Mouse (Mus musculus) heart, adult 8-10 months (tissue): ENCODE data around the gene Utp15. TPM values are rescaled to one million over a fixed set of nuclear protein-coding genes. Genes with fewer than 3 reads are reported as not detected.
A peak's percentile ranks its signal among the peaks of the same experiment; 100 is the strongest.

Source experiments
- DNase-seq: peaks from one replicate; pipeline ENCODE4 v3.0.0; 2022; ENCODE audit warnings: low spot score
- total RNA-seq, 4 experiments: library from RNA; stranded (reverse); gene quantifications; 2 replicates each; pipeline ENCODE4 v1.2.4; 2022

Gene Utp15
- total RNA-seq, 4 experiments from 2014 or later: 5.5 to 6.9 (median 5.9) TPM

DNA sequence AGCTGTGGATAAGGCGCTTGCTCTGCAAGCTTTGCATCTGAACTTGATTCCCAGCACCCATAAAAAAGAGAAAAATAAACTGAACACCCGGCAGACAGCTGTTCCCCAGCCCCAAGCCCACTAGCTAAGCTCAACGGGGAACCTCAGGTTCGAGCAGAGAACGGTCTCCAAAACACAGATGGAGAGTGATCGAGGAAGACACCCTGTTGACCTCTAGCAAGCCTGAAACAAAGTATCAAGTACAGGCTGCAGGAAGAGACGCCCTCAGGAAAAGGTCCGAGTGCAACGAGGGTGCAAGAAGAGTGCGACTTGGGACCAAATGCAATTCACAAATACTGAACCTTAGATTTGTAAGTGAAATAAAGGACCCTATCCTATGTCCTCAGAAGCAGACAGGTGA is 13.2 kb downstream of the Utp15 start:
- DNase-seq: no peak

DNA sequence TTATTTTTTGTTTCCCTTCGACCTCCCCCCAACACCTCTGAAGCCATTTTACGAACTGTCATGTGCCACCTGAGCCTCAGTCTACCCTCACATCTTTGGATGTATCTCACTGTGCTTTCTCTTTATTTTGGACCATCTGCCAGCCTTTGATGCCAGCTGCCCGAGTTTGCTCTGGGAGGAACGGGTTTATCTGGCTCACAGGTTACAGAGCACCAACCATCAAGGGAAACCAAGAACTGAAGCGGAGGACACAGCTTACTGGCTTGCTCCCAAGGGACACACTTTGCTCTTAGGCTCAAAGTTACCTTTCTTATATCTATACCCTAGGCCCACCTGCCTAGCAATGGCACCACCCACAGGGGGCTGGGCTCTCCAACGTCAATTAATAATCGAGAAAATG is 17.5 kb downstream of the Utp15 start:
- no peak for DNase-seq

DNA sequence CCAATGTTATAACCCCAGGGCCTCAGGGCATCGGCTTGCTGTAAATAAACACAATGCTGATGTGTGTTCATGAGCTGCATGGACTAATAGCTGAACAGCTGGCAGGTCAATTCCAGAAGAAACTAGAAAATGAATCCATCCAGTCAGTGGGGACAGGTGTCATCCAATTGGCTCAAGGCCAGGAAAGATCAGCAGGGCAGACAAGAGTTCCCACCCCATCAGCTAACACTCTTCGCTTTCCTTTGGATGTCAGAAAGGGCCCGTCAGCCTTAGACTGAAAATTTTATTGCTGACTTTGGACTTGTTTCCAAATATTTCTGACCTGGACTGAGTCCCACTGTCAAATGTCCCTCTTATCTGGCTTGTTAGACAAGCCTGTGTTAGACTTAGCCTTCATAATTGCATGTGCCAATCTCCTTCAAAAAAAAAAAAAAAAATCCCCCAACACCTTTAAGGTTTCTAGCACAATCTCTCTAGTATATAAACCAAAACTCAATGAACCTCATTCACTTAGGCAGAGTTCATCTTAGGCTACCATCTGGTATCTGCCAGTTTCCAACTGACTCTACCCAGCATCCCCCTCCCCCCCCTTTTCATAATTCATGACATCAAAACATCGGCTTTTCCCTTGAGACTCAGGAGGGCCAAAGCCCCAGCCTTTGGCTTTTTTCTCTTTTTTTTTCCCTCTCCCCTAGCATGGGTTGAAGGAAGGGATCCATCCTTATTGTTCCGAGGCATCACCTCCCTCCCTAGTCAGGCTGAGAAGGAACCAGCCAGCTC is 18.1 kb downstream of the Utp15 start:
- no peak for DNase-seq

DNA sequence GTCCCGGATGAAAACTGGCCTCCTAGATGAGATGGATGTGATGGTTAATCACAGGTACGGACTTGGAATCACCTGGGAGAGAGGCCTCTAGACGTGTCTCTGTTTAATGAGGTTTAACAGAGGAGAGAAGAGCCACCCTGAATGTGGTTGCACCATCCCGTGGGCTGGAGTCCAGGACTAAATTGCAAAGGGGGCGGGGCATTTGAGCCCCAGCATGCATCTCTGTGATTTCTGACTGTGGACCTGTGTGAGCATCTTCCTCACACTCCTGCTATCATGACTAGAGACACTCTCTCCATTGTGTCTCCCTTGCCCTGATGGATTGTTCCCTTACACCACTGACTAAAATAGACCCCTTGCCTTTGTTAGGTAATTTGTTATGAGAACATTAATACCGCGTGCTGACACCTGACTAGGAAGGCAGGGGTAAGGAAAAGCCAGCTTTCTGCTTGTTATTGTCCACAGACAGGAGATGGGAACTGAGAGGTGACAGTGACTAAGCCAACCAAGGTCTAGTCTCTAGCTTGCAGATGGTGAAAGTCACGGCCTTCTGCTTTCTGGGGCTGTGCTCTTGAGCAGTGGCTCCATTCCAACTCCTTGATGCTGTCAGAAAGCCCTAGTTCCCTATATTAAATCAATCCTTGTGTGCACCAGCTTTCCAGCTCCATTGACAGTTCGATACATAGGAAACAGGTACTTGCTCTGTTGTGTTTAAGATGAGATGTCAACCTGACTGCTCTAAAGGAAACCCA is 21.1 kb downstream of the Utp15 start:
- DNase-seq: no peak

DNA sequence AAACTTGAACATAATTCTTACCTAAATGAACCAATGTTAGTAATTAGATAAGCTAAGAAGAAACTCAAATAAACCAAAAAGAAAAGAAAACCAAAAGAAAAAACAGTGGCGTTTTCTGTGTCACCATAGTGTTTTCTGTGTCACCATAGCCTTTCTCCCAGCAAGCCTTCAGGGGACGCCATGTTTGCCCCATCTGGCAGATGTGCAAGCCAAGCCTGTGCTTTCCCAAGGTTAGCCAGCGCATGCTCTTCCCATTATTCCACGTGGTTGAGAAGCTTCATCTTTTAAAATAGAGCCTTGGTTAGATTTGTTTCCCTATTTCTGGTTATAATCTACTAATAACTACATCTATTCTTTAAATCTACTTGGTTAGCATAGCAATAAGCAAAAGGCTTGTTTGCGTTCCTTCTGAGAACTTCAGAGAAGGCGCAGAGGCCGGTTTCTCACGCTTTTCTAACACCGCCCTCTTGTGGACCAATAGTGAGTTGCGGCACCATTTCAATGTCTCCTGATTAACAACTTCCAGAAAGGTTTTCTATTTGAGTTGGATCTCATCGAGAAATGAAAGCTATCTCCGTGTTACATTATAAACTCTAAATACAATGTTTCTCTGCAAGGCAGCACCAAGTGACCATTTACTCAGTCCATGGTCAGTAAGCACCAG is 22.7 kb downstream of the Utp15 start:
- DNase-seq: peak; percentile 72

DNA sequence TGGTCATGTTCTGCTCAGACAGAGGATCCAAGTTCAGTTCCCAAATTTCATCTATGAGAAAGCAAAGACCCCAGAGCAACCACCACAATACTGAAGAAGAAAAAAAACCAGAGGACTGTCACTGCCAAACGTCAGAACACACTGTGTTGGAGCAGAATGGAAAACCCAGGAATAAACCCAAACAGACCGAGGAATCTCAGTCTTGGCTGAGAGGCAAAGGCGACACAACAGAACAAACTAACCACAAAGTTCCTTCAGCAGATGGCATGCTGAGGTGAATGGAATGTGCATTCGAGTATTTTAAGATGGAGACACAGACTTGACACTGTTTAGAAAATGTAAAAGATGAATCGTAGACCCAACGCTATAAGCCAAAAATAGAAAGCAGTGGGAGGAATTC is 27.4 kb downstream of the Utp15 start:
- DNase-seq: no peak

DNA sequence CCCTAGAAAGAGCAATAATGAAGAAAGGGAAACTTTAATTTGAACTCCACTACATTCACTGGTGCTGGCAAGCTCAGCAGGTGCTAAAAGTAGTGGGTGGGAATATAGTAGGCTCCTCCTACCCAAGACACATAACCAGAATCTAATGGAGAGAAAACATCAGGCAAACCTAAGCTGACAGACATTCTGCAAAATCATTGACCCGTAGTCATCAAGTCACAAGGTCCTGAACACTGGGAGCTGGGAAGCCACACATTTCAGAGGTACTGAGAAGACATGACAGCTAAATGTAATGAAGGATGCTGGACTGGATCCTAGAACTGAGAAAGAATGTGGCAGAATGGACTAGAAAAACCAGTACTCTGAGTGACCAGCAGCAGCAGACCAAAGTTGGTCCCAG is 32.3 kb downstream of the Utp15 start:
- no peak for DNase-seq

DNA sequence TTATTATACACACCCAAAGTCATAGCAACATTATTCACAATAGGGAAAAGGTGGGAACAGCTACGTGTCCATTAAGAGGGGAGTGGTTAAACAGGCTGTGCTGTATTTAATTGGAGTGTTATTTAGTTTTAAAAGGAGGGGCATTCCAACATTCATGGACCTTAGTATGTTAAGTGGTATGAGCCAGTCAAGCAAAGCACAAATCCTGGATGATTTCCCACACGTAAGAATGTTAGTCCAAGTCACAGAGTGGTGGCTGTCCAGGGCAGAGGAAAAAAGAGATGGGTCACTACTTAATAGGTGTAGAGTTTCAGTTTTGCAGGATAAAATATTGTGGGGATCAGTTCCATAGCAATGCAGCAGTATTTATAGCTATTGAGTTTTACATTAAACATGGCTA is 36.6 kb downstream of the Utp15 start:
- no peak for DNase-seq

DNA sequence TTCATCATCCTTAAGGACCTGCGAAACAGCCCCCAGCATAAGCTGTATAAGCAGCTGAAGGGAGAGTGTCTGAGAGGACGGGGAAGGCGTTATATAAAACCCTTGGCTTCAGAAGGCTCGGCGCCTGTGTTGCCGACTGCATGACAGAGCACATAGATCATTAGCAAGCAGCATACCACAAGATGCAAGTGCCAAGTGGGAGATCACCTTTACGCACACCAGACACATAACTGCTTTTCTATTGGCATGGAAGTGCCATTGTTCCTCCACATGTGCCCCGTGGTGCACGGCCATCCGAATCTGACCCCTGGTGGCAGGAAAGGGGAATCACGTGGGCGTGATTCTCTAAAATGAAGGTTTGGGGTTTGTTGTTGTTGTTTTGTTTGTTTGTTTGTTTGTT is 40.0 kb downstream of the Utp15 start:
- DNase-seq: peak; percentile 11

DNA sequence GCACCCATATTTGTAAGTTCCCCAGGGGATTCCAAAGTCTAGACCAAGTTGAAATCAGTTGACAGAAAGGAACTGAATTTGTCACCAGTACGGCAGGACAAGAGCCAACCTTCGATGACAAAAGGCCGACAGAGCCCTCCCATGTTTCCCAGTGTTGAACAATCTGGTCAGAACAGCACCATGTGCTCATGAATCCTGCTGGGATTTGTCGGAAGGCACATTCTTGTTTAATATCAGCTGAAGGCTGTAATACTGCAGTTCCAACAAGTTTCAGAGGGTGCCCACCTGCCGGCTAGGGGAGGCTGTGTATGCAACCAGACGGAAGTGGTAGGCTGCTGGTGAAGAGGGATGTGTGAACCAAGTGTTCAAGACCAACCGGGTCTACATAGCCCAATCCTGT is 52.7 kb downstream of the Utp15 start:
- no peak for DNase-seq

DNA sequence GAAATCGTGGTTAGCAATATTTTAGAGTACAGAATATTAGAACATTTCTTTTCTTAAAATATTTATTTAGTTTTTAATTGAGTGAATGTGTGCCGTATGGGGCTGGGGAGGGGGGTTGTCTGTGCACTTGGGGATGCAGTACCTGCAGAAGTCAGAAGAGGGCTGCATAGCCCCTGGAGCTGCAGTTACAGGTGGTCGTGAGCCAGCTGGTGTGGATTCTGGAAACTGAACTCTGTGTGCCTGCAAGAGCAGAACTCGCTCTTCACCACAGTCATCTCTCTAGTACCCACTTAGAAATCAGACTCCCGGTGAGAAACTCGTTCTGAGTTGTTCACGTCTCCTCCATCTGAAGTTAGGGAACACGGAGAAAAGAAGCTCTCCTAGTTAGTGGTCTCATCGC is 54.0 kb downstream of the Utp15 start:
- DNase-seq: no peak

DNA sequence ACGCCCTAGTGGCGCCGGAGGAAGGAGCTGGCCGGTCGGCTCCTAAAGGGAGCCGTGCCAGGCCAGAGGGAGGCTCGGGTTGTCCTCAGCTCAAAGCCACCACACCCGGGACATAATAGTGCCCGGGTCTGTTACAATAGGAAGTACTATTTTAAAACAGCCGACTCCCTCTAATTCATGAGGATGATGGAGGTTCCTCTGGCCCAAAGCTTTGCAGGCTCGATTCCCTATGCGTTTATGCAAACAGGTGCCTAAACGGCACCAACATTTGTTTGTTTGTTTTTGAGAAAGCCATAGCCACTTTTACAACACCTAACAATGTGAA is 56.3 kb downstream of the Utp15 start:
- no peak for DNase-seq

DNA sequence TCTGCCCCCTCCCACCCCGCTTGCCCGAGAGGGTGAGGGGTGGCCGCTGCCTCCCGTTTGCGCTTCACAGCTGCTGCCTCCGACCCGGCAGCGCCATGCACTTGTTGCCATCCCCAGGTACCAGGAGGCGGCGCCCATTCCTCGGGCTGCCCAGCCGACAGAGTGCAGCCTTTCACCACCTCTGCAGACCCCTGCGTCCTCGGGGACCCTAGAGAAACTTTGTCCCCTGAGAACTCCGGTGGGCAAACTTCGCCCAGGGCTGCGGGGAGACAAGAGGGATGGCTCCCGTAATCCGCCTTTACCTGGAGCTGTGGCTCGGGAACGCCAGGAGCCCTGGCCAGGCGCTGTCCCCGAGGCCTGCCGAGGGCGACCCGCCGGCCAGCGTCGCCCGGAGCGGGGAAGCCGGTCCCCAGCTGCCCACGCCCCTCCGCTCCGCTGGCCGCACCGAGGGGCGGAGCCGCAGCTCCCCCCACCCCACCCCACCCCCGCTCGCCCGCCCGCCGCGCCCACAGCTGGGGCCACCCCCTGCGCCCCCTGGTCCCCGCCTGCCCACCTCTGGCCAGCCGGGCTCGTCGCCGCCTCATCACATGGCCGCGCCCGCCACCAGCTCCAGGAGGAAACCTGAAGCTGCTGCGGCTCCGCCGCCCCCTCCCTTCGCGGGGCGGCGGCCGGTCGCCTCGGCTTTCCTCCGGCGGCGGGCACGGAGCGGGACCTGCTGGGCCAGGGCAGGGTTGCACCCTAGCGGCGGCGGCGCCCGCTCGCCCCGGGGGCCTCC is 56.9 kb downstream of the Utp15 start, which contains the start of gene Arhgef28:
Gene Arhgef28 (minus strand): TSS at position 669 of the 775 bp plus-strand sequence.
- peak; percentile 43 for DNase-seq

DNA sequence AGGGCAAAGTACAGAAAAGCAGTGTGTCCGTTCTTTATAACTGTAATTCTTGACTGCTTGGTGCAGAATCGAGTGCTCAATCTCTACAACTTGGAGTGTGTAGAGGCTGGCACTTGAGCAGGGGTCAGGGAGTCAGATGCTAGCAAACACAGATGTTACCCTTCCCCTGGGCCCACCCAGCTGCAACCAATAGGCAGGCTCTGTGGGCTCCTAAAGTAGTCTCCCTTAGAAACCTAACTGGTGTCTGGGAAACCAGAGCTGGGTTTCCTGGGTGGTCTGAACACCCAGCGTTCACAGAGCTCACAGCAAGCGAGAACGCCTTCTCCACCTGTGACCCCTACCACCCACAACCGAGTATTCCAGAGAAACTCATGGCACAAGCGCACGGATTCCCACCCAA is 57.7 kb downstream of the Utp15 start:
- no peak for DNase-seq

DNA sequence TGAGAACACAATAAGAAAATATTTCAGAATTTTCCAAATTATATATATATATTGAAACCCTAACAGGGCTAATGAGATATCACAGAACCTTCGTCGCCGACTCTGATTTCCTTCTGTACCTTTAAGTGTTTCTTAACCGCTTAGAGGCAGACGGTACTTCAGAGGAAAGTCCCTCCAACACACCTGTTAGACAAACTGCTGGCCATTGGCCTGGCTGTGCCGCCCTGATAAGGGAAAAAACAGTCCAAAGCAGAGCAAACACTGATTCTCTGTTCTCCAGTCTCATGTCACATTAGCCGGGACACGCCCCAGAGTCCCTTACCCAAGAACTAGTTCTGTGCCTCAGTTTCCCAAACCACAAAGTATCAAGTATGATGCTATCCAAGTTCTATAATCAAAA is 58.5 kb downstream of the Utp15 start:
- DNase-seq: no peak

DNA sequence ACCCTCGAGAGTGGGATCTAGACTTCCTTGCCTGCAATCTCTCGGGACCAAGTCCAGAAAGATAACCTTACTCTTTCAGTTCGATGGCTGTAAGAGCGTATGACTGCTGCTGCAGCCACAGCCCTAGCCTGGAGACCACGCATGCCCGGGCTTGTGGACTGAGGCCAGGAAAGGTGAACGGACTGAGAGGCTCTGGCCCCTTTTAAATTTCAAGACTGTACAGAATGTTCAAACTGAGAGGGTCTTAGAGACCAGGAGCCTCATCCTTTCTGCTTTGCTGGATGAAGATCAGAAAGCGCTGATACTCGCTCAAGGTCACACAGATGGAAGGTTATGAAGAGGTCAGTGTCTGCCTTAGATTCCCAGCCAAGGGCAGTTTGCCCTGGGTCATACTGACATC is 61.4 kb downstream of the Utp15 start:
- DNase-seq: no peak

Other genes with a start within 250 kb of the Utp15 start
- 1 to 10 TPM; 4.6 to 6.7 (median 5.6) TPM for gene Arhgef28, start 56.6 kb downstream of the Utp15 start, total RNA-seq
- 10 to 100 TPM; 34.2 to 49.4 (median 44.5) TPM for gene Ankra2, start within 50 bp of the Utp15 start, total RNA-seq
- gene Gm21976, start 16.8 kb upstream of the Utp15 start, total RNA-seq: not detected
- 100 to 1,000 TPM; 181 to 211 (median 205) TPM for gene Btf3, start 54.0 kb upstream of the Utp15 start, total RNA-seq
- gene Foxd1, start 91.2 kb upstream of the Utp15 start, total RNA-seq: under 1 TPM in 1 of 4 experiments, not detected in 3; 0.06 TPM
- not detected for gene Gm10320, start 229.0 kb upstream of the Utp15 start, total RNA-seq